Mouse (Mus musculus): ENCODE measurements at regions not wholly inside any gene's neighbourhood (a gene's known extent, or its start where the extent isn't known, plus 50 kb on each side); places are given as distances from the start of the nearest gene placed in this dataset.

DNA sequence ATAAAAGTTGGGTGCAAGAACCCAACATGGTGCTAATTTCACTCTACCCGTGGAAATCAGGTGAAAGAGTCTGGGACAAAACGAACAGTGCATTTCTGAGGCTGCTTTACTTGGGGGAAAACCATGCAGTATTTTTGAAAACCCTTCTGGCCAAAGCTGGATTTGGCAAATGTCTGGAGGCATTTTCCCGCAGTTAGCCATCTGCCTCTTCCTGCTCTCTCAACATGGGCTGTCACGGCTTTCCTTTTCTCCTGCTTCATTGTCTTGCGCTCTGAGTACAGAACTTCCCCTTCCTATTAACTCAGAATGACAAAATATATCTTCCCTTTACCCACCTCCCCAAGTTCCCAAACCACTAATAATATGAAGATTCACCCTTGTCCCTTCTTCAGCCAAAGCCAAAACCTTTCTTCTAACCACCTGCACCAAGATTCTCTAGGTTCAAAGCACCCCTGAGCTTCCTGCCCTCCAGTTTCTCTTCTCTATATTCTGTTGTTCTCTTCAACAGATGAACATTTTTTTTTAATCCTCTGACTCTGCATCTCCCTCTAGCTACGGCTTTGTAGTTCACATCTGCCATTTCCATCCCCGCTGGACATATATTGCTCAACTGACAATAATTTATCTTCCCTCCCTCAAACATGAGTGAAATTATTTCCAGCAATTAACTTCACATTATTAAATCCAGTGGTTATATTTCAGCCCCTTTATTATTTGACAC is 57.5 kb upstream of the 4930583I09Rik start:
- H3K27ac ChIP-seq: no peak overlapping the region
- DNase-seq (ENCODE audit: low spot score in 2 of 2): no peak
- TF ChIP-seq CTCF (conservative IDR thresholded peaks at IDR 0.05): peak; percentile 46
- no peak overlapping the region for H3K4me3 ChIP-seq
